Mouse (Mus musculus) cerebellum, adult 9-10 months (tissue): ENCODE data around the gene Sh3bp4.

ENCODE experiments used
- DNase-seq: peaks from one replicate; pipeline ENCODE4 v3.0.0; 2022

Gene Sh3bp4

GRCm38 (mm10) chr1:89070103-89070700 is at the start of gene Sh3bp4:
Gene Sh3bp4 (plus strand): TSS chr1:89070415.
- DNase-seq: peak; percentile 90

GRCm38 (mm10) chr1:89022997-89023396 is 47.2 kb upstream of the Sh3bp4 start:
- DNase-seq: no peak

GRCm38 (mm10) chr1:89024696-89025612 is 45.3 kb upstream of the Sh3bp4 start:
- DNase-seq: no peak

GRCm38 (mm10) chr1:89026040-89026439 is 44.2 kb upstream of the Sh3bp4 start:
- DNase-seq: no peak

- no peak for DNase-seq
These were observed 40.9 kb upstream of the Sh3bp4 start for GRCm38 (mm10) chr1:89029136-89029927.

- no peak for DNase-seq
These were observed 36.6 kb upstream of the Sh3bp4 start for GRCm38 (mm10) chr1:89033661-89034060.

GRCm38 (mm10) chr1:89034061-89034460 is 36.2 kb upstream of the Sh3bp4 start:
- DNase-seq: no peak

- no peak for DNase-seq
These were observed 35.1 kb upstream of the Sh3bp4 start for GRCm38 (mm10) chr1:89035115-89035514.

GRCm38 (mm10) chr1:89039836-89040235 is 30.4 kb upstream of the Sh3bp4 start:
- no peak for DNase-seq

- DNase-seq: no peak
These were observed 28.9 kb upstream of the Sh3bp4 start for GRCm38 (mm10) chr1:89041290-89041689.

- no peak for DNase-seq
These were observed 28.1 kb upstream of the Sh3bp4 start for GRCm38 (mm10) chr1:89042081-89042480.

GRCm38 (mm10) chr1:89042956-89043355 is 27.3 kb upstream of the Sh3bp4 start:
- no peak for DNase-seq

GRCm38 (mm10) chr1:89045403-89045802 is 24.8 kb upstream of the Sh3bp4 start:
- DNase-seq: no peak

- DNase-seq: no peak
These were observed 20.7 kb upstream of the Sh3bp4 start for GRCm38 (mm10) chr1:89049506-89049905.

- DNase-seq: no peak
These were observed 14.0 kb upstream of the Sh3bp4 start for GRCm38 (mm10) chr1:89056175-89056574.

GRCm38 (mm10) chr1:89057430-89057829 is 12.8 kb upstream of the Sh3bp4 start:
- DNase-seq: no peak

- DNase-seq: no peak
These were observed 12.2 kb upstream of the Sh3bp4 start for GRCm38 (mm10) chr1:89058011-89058410.

GRCm38 (mm10) chr1:89062977-89063376 is 7.2 kb upstream of the Sh3bp4 start:
- no peak for DNase-seq

- no peak for DNase-seq
These were observed 6.4 kb upstream of the Sh3bp4 start for GRCm38 (mm10) chr1:89063800-89064199.

GRCm38 (mm10) chr1:89068812-89069211 is 1.4 kb upstream of the Sh3bp4 start:
- no peak for DNase-seq

GRCm38 (mm10) chr1:89069479-89070102 is 624 bp upstream of the Sh3bp4 start:
- DNase-seq: no peak

GRCm38 (mm10) chr1:89070871-89071361 is 701 bp downstream of the Sh3bp4 start:
- DNase-seq: no peak
